25 mouse cellular contexts compared by ENCODE assay signal in the genomic region with DNA sequence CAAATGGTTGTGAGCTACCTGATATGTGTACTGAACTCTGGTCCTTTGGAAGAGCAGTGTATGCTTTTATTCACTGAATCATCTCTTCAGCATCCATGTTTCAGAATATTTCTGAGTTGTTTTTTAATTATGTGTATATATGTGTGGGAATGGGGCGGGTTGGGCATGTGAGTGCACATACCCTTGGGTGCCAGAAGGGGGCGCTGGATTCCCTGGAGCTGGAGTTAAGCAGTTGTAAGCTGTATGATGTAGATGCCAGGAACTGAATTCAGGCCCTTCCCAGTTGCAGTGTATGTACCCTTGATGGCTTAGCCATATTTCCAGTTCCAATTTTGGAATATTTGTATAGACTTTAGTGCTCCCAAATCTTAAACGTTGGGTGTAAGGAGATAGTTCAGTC. TPM values are rescaled to one million over a fixed set of nuclear protein-coding genes. Genes with fewer than 3 reads are reported as not detected.
A peak's percentile ranks its signal among the peaks of the same experiment; 100 is the strongest.
DNase-seq lines count a peak whose midpoint lies in the region; ATAC-seq and TF ChIP-seq lines count a peak whose summit lies in the region.
"Had no signal": no experiment of that assay in that cellular context is flagged by ENCODE, and none has a peak within 500 bp of the region (broad histone marks: within the 10 kb centered on the region; RNA-seq: fewer than 3 reads in every experiment).

No protein-coding gene starts in this region.

- no peaks in the 10 kb centered on the region for H3K36me3 ChIP-seq in liver, adult 2 months (ENCODE audit: control insufficient read depth, insufficient read depth, low read length)
- no peaks in the 10 kb centered on the region for H3K36me3 ChIP-seq in liver, embryonic 12.5 days
- H3K36me3 ChIP-seq in E14TG2a.4 (ENCODE audit: insufficient read depth, low read length) (no peaks in the 10 kb centered on the region), ES-Bruce4 (ENCODE audit: control insufficient read depth, insufficient read depth, low read length, poor library complexity, severe bottlenecking) (no peaks in the 10 kb centered on the region)
- H3K36me3 ChIP-seq: hindbrain, embryonic 10.5 days; limb, embryonic 10.5 days; liver, embryonic 13.5 days had no signal

- no peak overlapping the region for H3K27ac ChIP-seq in liver, adult 2 months (replicated peaks; ENCODE audit: insufficient read depth, low read depth, low read length)
- no peak overlapping the region for H3K27ac ChIP-seq in liver, embryonic 12.5 days
- H3K27ac ChIP-seq in ES-Bruce4 (ENCODE audit: insufficient read depth, low read length), result no peak overlapping the region
- H3K27ac ChIP-seq: hindbrain, embryonic 10.5 days; limb, embryonic 10.5 days; liver, embryonic 13.5 days had no signal

- no peak for TF ChIP-seq POLR2A in liver, adult 2 months (IDR thresholded peaks at IDR 0.05; ENCODE audit: extremely low read depth, insufficient read depth, low read length)
- TF ChIP-seq POLR2A in ES-Bruce4 (IDR thresholded peaks at IDR 0.05; ENCODE audit: insufficient read depth, low read length), result no peak
- TF ChIP-seq POLR2A in brain, embryonic 14.5 days (IDR thresholded peaks at IDR 0.05; ENCODE audit: borderline replicate concordance, extremely low read depth, insufficient read depth, insufficient read length, poor library complexity, severe bottlenecking), result no peak

- H3K4me1 ChIP-seq in liver, adult 2 months (ENCODE audit: control insufficient read depth, insufficient read depth, low read length), result no peaks in the 10 kb centered on the region
- no peaks in the 10 kb centered on the region for H3K4me1 ChIP-seq in liver, embryonic 12.5 days
- H3K4me1 ChIP-seq in E14TG2a.4 (replicated peaks; ENCODE audit: low read depth, low read length) (peaks cover 27% of the 10 kb centered on the region), ES-Bruce4 (ENCODE audit: control insufficient read depth, insufficient read depth, low read length) (no peaks in the 10 kb centered on the region)
- H3K4me1 ChIP-seq: limb, embryonic 10.5 days; liver, embryonic 13.5 days had no signal

- no peak overlapping the region for H3K4me3 ChIP-seq in liver, adult 2 months (ENCODE audit: insufficient read depth, low read depth, low read length)
- H3K4me3 ChIP-seq in liver, embryonic 12.5 days, result no peak overlapping the region
- H3K4me3 ChIP-seq in E14TG2a.4 (replicated peaks; ENCODE audit: low read length) (no peak overlapping the region), ES-Bruce4 (ENCODE audit: low read depth, low read length) (no peak overlapping the region)
- H3K4me3 ChIP-seq: hindbrain, embryonic 10.5 days; limb, embryonic 10.5 days; liver, embryonic 13.5 days had no signal

- no peaks in the 10 kb centered on the region for H3K79me2 ChIP-seq in liver, adult 2 months (ENCODE audit: control insufficient read depth, insufficient read depth, low read length)

- H3K9me3 ChIP-seq in liver, embryonic 12.5 days (replicated peaks), result no peaks in the 10 kb centered on the region
- H3K9me3 ChIP-seq in E14TG2a.4 (ENCODE audit: low read length), result peaks cover 25% of the 10 kb centered on the region
- 0 out of 2 replicates have a peak, but pooled peaks cover 2% of the 10 kb centered on the region for H3K9me3 ChIP-seq in ES-Bruce4 (replicated peaks; ENCODE audit: control insufficient read depth, insufficient read depth, low read length, poor library complexity, severe bottlenecking)
- H3K9me3 ChIP-seq: hindbrain, embryonic 10.5 days; limb, embryonic 10.5 days; liver, embryonic 13.5 days had no signal

- H3K9ac ChIP-seq in liver, adult 2 months (ENCODE audit: low read depth, low read length), result no peak overlapping the region
- H3K9ac ChIP-seq in liver, embryonic 12.5 days, result no peak overlapping the region
- no peak overlapping the region for H3K9ac ChIP-seq in ES-Bruce4 (ENCODE audit: low read depth, poor library complexity, severe bottlenecking)
- H3K9ac ChIP-seq: liver, embryonic 13.5 days had no signal

- H3K4me2 ChIP-seq in liver, embryonic 12.5 days, result no peak overlapping the region
- H3K4me2 ChIP-seq: heart, embryonic 11.5 days; liver, embryonic 13.5 days; midbrain, embryonic 11.5 days had no signal

- no peaks in the 10 kb centered on the region for H3K27me3 ChIP-seq in liver, adult 2 months (ENCODE audit: control insufficient read depth, insufficient read depth, low read length)
- H3K27me3 ChIP-seq in liver, embryonic 12.5 days (replicated peaks), result no peaks in the 10 kb centered on the region
- H3K27me3 ChIP-seq in E14TG2a.4 (ENCODE audit: insufficient read depth, low read length), result no peaks in the 10 kb centered on the region
- no peaks in the 10 kb centered on the region for H3K27me3 ChIP-seq in ES-Bruce4 (ENCODE audit: control insufficient read depth, insufficient read depth, low read length, poor library complexity, severe bottlenecking)
- H3K27me3 ChIP-seq: liver, embryonic 13.5 days had no signal

- TF ChIP-seq EP300 in ES-Bruce4 (IDR thresholded peaks at IDR 0.05; ENCODE audit: insufficient read depth, low read depth, low read length), result no peak

- no peak for ATAC-seq in liver, embryonic 12.5 days
- ATAC-seq: forebrain, embryonic 14.5 days had no signal

- no peak for DNase-seq in liver, adult 2 months (ENCODE audit: extremely low read depth, low read depth, low spot score)
- DNase-seq in brain, embryonic 14.5 days (ENCODE audit: low read depth), result no peak
- DNase-seq in cerebellum, postnatal 36 days, result no peak
- DNase-seq in cerebellum, adult 18-20 months, result no peak
- DNase-seq: adrenal gland, adult 2 months; cerebellum, adult 8-10 months; kidney, adult 18-20 months; liver, embryonic 13.5 days; thymus, postnatal 25 days had no signal

- peak; percentile 27; the same call in 1 of the 2 replicates for TF ChIP-seq CTCF in liver, adult 2 months (IDR thresholded peaks at IDR 0.05; ENCODE audit: low read depth, low read length)
- TF ChIP-seq CTCF in E14TG2a.4 (conservative IDR thresholded peaks at IDR 0.05; ENCODE audit: low read length) (peak; percentile 58), ES-Bruce4 (IDR thresholded peaks at IDR 0.05; ENCODE audit: low read depth, low read length) (peak; percentile 29)
- peak; percentile 11; the same call in 1 of the 2 replicates for TF ChIP-seq CTCF in brain, embryonic 14.5 days (IDR thresholded peaks at IDR 0.05; ENCODE audit: borderline replicate concordance, extremely low read depth, insufficient read depth, insufficient read length)

- WGBS in liver, adult 2 months, result 83% methylated on average over 3 of the region's 3 CpGs
- 61% methylated on average over 3 of the region's 3 CpGs for WGBS in liver, embryonic 12.5 days (ENCODE audit: insufficient replicate concordance)

RNA-seq across cellular contexts. Expression of gene Rhbdl2, which starts 24.9 kb away (rescaled TPM):
- 0.28 TPM in 1 of 2 replicates, not detected in the other for total RNA-seq in liver, adult 2 months (2014; rRNA removed)
- polyA plus RNA-seq in liver, adult 2 months (2012; rRNA removed), result not detected in 2 replicates
- 0.08 TPM in 1 of 2 replicates, not detected in the other for polyA plus RNA-seq in liver, embryonic 12.5 days (2016; fragmentation: Nextera tagmentation; extraction: Ambion mirVana)
- polyA plus RNA-seq in ES-Bruce4 (2011; ENCODE audit: insufficient read depth, insufficient read length, low read depth, missing spikeins), result 0.78 and 1.3 TPM in 2 replicates
- 1.4 and 1.5 TPM in 2 replicates for polyA plus RNA-seq in brain, embryonic 14.5 days (2012; rRNA removed)
- total RNA-seq: gastrocnemius, adult 8-10 months; megakaryocyte progenitor cell, adult 5-6 weeks; neutrophil, adult 5-6 weeks had no signal
- polyA plus RNA-seq: liver, embryonic 13.5 days had no signal

RNA-seq across cellular contexts. Expression of gene 4933427I04Rik, which starts 47.0 kb away (rescaled TPM):
- total RNA-seq in liver, adult 2 months (2014; rRNA removed), result not detected in 2 replicates
- not detected in 2 replicates for polyA plus RNA-seq in liver, adult 2 months (2012; rRNA removed)
- polyA plus RNA-seq in liver, embryonic 12.5 days (2016; fragmentation: Nextera tagmentation; extraction: Ambion mirVana), result not detected in 2 replicates
- not detected in 2 replicates for polyA plus RNA-seq in ES-Bruce4 (2011; ENCODE audit: insufficient read depth, insufficient read length, low read depth, missing spikeins)
- not detected in 2 replicates for polyA plus RNA-seq in brain, embryonic 14.5 days (2012; rRNA removed)
- total RNA-seq: adrenal gland, adult 2 months; gastrocnemius, adult 8-10 months; layer of hippocampus, postnatal 25 days; megakaryocyte progenitor cell, adult 5-6 weeks; neutrophil, adult 5-6 weeks had no signal
- polyA plus RNA-seq: adrenal gland, adult 2 months; C2C12; embryonic facial prominence, embryonic 14.5 days; forebrain, embryonic 14.5 days; heart, embryonic 11.5 days; heart, postnatal 0 days; limb, embryonic 10.5 days; liver, embryonic 13.5 days; lung, embryonic 16.5 days had no signal
